Comparison of ENCODE assay signal across 26 mouse cellular contexts in genomic region chr1:193733402-193733801, GRCm38 (mm10).
DNase-seq lines count a peak whose midpoint lies in the region; ATAC-seq and TF ChIP-seq lines count a peak whose summit lies in the region.
"Had no signal": no experiment of that assay in that cellular context is flagged by ENCODE, and none has a peak within 500 bp of the region (broad histone marks: within the 10 kb centered on the region; RNA-seq: fewer than 3 reads in every experiment).

No protein-coding gene starts in this region.

- no peak for ATAC-seq in forebrain, embryonic 12.5 days (ENCODE audit: low FRiP score)
- no peak for ATAC-seq in forebrain, postnatal 0 days
- ATAC-seq in hindbrain, embryonic 11.5 days (ENCODE audit: low FRiP score), result no peak
- no peak for ATAC-seq in hindbrain, embryonic 13.5 days (ENCODE audit: low FRiP score)
- ATAC-seq: intestine, postnatal 0 days had no signal

- no peaks in the 10 kb centered on the region for H3K36me3 ChIP-seq in forebrain, embryonic 12.5 days (replicated peaks)
- no peaks in the 10 kb centered on the region for H3K36me3 ChIP-seq in forebrain, postnatal 0 days (ENCODE audit: insufficient read depth)
- no peaks in the 10 kb centered on the region for H3K36me3 ChIP-seq in hindbrain, embryonic 11.5 days (ENCODE audit: control insufficient read depth, insufficient read depth, low read length)
- no peaks in the 10 kb centered on the region for H3K36me3 ChIP-seq in hindbrain, embryonic 13.5 days
- H3K36me3 ChIP-seq: embryonic facial prominence, embryonic 13.5 days; hindbrain, embryonic 12.5 days; limb, embryonic 12.5 days; liver, embryonic 15.5 days; neural tube, embryonic 13.5 days had no signal

- no peak overlapping the region for H3K4me3 ChIP-seq in forebrain, embryonic 12.5 days (replicated peaks)
- no peak overlapping the region for H3K4me3 ChIP-seq in forebrain, postnatal 0 days (ENCODE audit: low read depth, low read length)
- H3K4me3 ChIP-seq in hindbrain, embryonic 11.5 days (ENCODE audit: low read depth, low read length), result no peak overlapping the region
- H3K4me3 ChIP-seq in hindbrain, embryonic 13.5 days, result no peak overlapping the region
- H3K4me3 ChIP-seq: embryonic facial prominence, embryonic 13.5 days; hindbrain, embryonic 12.5 days; left cerebral cortex, adult 2 months; limb, embryonic 12.5 days; liver, embryonic 15.5 days; myocyte; neural tube, embryonic 13.5 days had no signal

- no peak for TF ChIP-seq CTCF in forebrain, postnatal 0 days (IDR thresholded peaks at IDR 0.05; ENCODE audit: low read depth)

- H3K4me1 ChIP-seq in forebrain, embryonic 12.5 days, result peaks cover 50% of the 10 kb centered on the region
- peaks cover 9% of the 10 kb centered on the region; the same call in 1 of the 2 replicates for H3K4me1 ChIP-seq in forebrain, postnatal 0 days (ENCODE audit: insufficient read depth)
- peaks cover 11% of the 10 kb centered on the region for H3K4me1 ChIP-seq in hindbrain, embryonic 11.5 days (replicated peaks; ENCODE audit: control insufficient read depth, insufficient read depth, low read length)
- peaks cover 40% of the 10 kb centered on the region for H3K4me1 ChIP-seq in hindbrain, embryonic 13.5 days (replicated peaks)
- H3K4me1 ChIP-seq: embryonic facial prominence, embryonic 13.5 days; limb, embryonic 12.5 days; liver, embryonic 15.5 days had no signal

- H3K9ac ChIP-seq in forebrain, embryonic 12.5 days, result no peak overlapping the region
- H3K9ac ChIP-seq in forebrain, postnatal 0 days, result no peak overlapping the region
- H3K9ac ChIP-seq in hindbrain, embryonic 11.5 days (ENCODE audit: low read depth, low read length), result no peak overlapping the region
- no peak overlapping the region for H3K9ac ChIP-seq in hindbrain, embryonic 13.5 days
- H3K9ac ChIP-seq: embryonic facial prominence, embryonic 13.5 days; hindbrain, embryonic 12.5 days; limb, embryonic 12.5 days; liver, embryonic 15.5 days; lung, embryonic 14.5 days; neural tube, embryonic 13.5 days had no signal

- no peaks in the 10 kb centered on the region for H3K27me3 ChIP-seq in forebrain, embryonic 12.5 days
- H3K27me3 ChIP-seq in forebrain, postnatal 0 days (ENCODE audit: insufficient read depth, low read length), result no peaks in the 10 kb centered on the region
- H3K27me3 ChIP-seq in hindbrain, embryonic 11.5 days (ENCODE audit: control insufficient read depth, insufficient read depth, low read length), result no peaks in the 10 kb centered on the region
- no peaks in the 10 kb centered on the region for H3K27me3 ChIP-seq in hindbrain, embryonic 13.5 days
- H3K27me3 ChIP-seq: embryonic facial prominence, embryonic 13.5 days; hindbrain, embryonic 12.5 days; limb, embryonic 12.5 days; liver, embryonic 15.5 days; neural tube, embryonic 13.5 days had no signal

- no peak for DNase-seq in forebrain, postnatal 0 days
- DNase-seq in hindbrain, embryonic 11.5 days (ENCODE audit: low spot score), result peak; percentile 12
- DNase-seq in right cerebral cortex, postnatal 14 days, result peak; percentile 13
- no peak for DNase-seq in right cerebral cortex, postnatal 4 days
- DNase-seq in retina, postnatal 1 day, result peak; percentile 49
- DNase-seq in spleen, postnatal 14 days (ENCODE audit: low spot score in 2 of 2), result no peak
- DNase-seq: adrenal gland, postnatal 25 days; cerebellum, adult 2 months; cerebellum, postnatal 36 days; gastrocnemius, postnatal 10 days; heart, postnatal 14 days; kidney, postnatal 14 days; layer of hippocampus, adult 9-11 months; lung, embryonic 14.5 days; lung, postnatal 14 days; thymus, postnatal 4 days had no signal

- WGBS in forebrain, embryonic 12.5 days, result 2% methylated on average over 5 of the region's 5 CpGs
- 3% methylated on average over 5 of the region's 5 CpGs for WGBS in forebrain, postnatal 0 days
- WGBS in hindbrain, embryonic 11.5 days, result under 1% methylated on average over 5 of the region's 5 CpGs
- 5% methylated on average over 5 of the region's 5 CpGs for WGBS in hindbrain, embryonic 13.5 days

- H3K9me3 ChIP-seq in forebrain, embryonic 12.5 days, result no peaks in the 10 kb centered on the region
- H3K9me3 ChIP-seq in forebrain, postnatal 0 days (ENCODE audit: low read length), result no peaks in the 10 kb centered on the region
- H3K9me3 ChIP-seq in hindbrain, embryonic 11.5 days (ENCODE audit: control insufficient read depth, low read length), result no peaks in the 10 kb centered on the region
- H3K9me3 ChIP-seq in hindbrain, embryonic 13.5 days, result no peaks in the 10 kb centered on the region
- H3K9me3 ChIP-seq: embryonic facial prominence, embryonic 13.5 days; hindbrain, embryonic 12.5 days; limb, embryonic 12.5 days; liver, embryonic 15.5 days; neural tube, embryonic 13.5 days had no signal

- no peak overlapping the region for H3K4me2 ChIP-seq in forebrain, embryonic 12.5 days
- H3K4me2 ChIP-seq in forebrain, postnatal 0 days (ENCODE audit: low read depth), result no peak overlapping the region
- no peak overlapping the region for H3K4me2 ChIP-seq in hindbrain, embryonic 11.5 days (replicated peaks; ENCODE audit: low read depth, low read length)
- no peak overlapping the region for H3K4me2 ChIP-seq in hindbrain, embryonic 13.5 days
- H3K4me2 ChIP-seq: embryonic facial prominence, embryonic 13.5 days; hindbrain, embryonic 12.5 days; limb, embryonic 12.5 days; liver, embryonic 15.5 days; lung, embryonic 14.5 days; neural tube, embryonic 13.5 days had no signal

- H3K27ac ChIP-seq in forebrain, embryonic 12.5 days, result peak overlapping the region; percentile 75; the same call in 1 of the 2 replicates
- H3K27ac ChIP-seq in forebrain, postnatal 0 days (ENCODE audit: low read depth, low read length), result no peak overlapping the region
- H3K27ac ChIP-seq in hindbrain, embryonic 11.5 days (ENCODE audit: low read depth, low read length), result no peak overlapping the region
- no peak overlapping the region for H3K27ac ChIP-seq in hindbrain, embryonic 13.5 days
- H3K27ac ChIP-seq: embryonic facial prominence, embryonic 13.5 days; hindbrain, embryonic 12.5 days; left cerebral cortex, adult 2 months; limb, embryonic 12.5 days; liver, embryonic 15.5 days; neural tube, embryonic 13.5 days had no signal

Comparison
In these comparisons a context has a peak if more than half of its experiments do, and no peak if none do; other contexts are left out.
1. DNase-seq: peak in hindbrain, embryonic 11.5 days (single experiment), right cerebral cortex, postnatal 14 days (single experiment) and retina, postnatal 1 day (single experiment); none in forebrain, postnatal 0 days (single experiment), right cerebral cortex, postnatal 4 days (single experiment) and spleen, postnatal 14 days (0 of 2).